Mouse (Mus musculus): Measurements from ENCODE around the gene Hyal1. TPM values are rescaled to one million over a fixed set of nuclear protein-coding genes. Genes with fewer than 3 reads are reported as not detected.

Gene Hyal1
- 7.0 and 10.0 TPM in 2 replicates for polyA plus RNA-seq (2015; fragmentation: Nextera tagmentation; extraction: Ambion mirVana)

DNA sequence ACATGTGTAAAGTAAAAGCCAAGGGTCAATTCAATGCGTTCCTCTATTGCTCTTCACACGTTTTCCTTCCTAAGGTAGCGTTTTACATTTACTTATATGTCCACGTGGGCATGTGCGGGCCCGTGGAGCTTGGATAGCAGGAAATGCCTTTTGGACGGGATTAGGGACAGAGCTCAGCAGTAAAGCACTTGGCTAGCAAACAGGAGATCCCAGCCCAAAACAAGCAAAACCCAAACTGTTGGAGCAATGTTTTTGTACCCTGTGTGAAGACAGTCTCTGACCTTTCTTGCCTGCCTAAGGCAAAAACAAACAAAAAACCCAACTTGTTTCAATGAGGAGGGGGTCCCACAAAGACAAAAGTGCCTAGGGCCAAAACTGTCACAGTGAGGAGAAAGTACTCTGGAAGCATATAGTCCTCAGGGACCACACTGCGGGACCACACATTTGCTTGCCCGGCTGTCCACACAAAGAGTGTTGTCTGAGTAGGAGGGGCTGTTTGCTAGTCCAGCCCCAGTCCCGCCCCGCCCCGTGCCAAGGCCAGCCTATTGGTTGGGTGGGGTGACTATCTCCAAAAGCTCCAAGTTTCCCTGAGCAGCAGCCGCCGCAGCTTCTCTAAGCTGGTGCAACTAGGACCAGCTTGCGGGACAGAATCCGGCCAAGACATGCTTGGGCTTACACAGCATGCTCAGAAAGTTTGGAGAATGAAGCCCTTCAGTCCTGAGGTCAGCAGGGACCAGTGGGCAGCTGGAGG, at the start of gene Hyal1:
Gene Hyal1 (plus strand): TSS at position 571 of the 751 bp plus-strand sequence.
- Histone ChIP-seq H3K27me3 (no peaks in the 10 kb centered on the region), H3K9me3 (no peaks in the 10 kb centered on the region), H3K4me3 (replicated peaks) (peak within 1 kb of the TSS; percentile 27), H3K9ac (replicated peaks) (peak within 1 kb of the TSS; percentile 42), H3K4me1 (replicated peaks) (peaks cover 55% of the 10 kb centered on the region), H3K27ac (peak within 1 kb of the TSS; percentile 22), H3K4me2 (replicated peaks) (peak within 1 kb of the TSS; percentile 44), H3K36me3 (peaks cover 30% of the 10 kb centered on the region)
- WGBS = 28% methylated on average over 16 of the region's 16 CpGs
- peak; percentile 59; the same call in 1 of the 2 replicates for ATAC-seq

DNA sequence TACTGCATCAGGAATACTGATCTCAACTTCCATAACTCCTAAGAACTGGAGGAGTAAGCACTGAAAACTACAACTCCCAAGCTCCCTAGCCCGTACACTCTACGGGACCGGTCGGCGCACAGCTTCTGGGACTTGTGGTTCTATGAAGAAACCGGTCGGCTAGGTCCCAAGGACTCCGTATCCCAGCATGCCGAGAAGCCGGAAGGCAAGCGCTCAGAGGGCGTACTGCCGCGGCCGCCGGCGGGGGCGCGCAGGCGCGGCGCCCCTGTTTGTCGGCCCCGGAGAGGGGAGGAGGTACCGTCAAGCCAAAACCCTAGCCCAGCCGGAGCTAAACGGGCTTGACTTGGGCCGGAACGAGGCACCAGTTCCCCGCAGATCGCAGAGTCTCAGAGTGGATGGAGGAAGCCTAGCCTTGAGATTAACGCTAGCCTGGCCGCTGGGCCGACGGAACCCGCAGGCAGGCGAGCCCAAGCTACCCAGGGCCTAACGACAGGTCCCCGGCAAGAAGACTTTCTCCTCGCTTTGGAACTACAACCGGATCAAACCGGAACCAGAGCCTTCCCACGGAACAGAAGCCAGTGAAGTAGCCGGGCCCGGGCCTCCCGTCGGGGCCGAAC, 42.8 kb upstream of the Hyal1 start, which contains the start of gene Tmem115:
Gene Tmem115 (plus strand): TSS at position 155 of the 617 bp plus-strand sequence.
- peak; percentile 99 for ATAC-seq
- under 1% methylated on average over 48 of the region's 48 CpGs for WGBS

GRCm38 (mm10) chr9:107534408-107535202, 42.1 kb upstream of the Hyal1 start:
- H3K36me3 ChIP-seq = peaks cover 23% of the 10 kb centered on the region
- under 1% methylated on average over 40 of the region's 40 CpGs for WGBS
- H3K27me3 ChIP-seq = no peaks in the 10 kb centered on the region; the same call in 1 of the 2 replicates
- H3K4me1 ChIP-seq (replicated peaks) = peaks cover 37% of the 10 kb centered on the region
- H3K4me3 ChIP-seq (replicated peaks) = peak overlapping the region; percentile 89
- peak overlapping the region; percentile 96 for H3K9ac ChIP-seq (replicated peaks)
- no peak for ATAC-seq
- H3K4me2 ChIP-seq (replicated peaks) = peak overlapping the region; percentile 100
- no peaks in the 10 kb centered on the region for H3K9me3 ChIP-seq
- peak overlapping the region; percentile 71; the same call in 1 of the 2 replicates for H3K27ac ChIP-seq

More for the DNA sequence above, 42.8 kb upstream of the Hyal1 start, which contains the start of gene Tmem115:
- Histone ChIP-seq H3K4me3 (replicated peaks) (peak within 1 kb of the TSS; percentile 89), H3K4me2 (replicated peaks) (peak within 1 kb of the TSS; percentile 100), H3K4me1 (replicated peaks) (peaks cover 37% of the 10 kb centered on the region), H3K27me3 (no peaks in the 10 kb centered on the region; the same call in 1 of the 2 replicates), H3K27ac (peak within 1 kb of the TSS; percentile 71; the same call in 1 of the 2 replicates), H3K9me3 (no peaks in the 10 kb centered on the region), H3K9ac (replicated peaks) (peak within 1 kb of the TSS; percentile 96), H3K36me3 (peaks cover 16% of the 10 kb centered on the region)

GRCm38 (mm10) chr9:107538231-107538630, 38.5 kb upstream of the Hyal1 start:
- H3K9ac ChIP-seq (replicated peaks) = no peak overlapping the region
- no peaks in the 10 kb centered on the region for H3K9me3 ChIP-seq
- H3K27ac ChIP-seq = no peak overlapping the region
- ATAC-seq = no peak
- peaks cover 60% of the 10 kb centered on the region for H3K4me1 ChIP-seq (replicated peaks)
- H3K27me3 ChIP-seq = no peaks in the 10 kb centered on the region
- H3K36me3 ChIP-seq = peaks cover 32% of the 10 kb centered on the region
- no peak overlapping the region for H3K4me3 ChIP-seq (replicated peaks)
- 95% methylated on average over 7 of the region's 7 CpGs for WGBS
- H3K4me2 ChIP-seq (replicated peaks) = no peak overlapping the region

- Histone ChIP-seq H3K27ac (no peak overlapping the region), H3K4me3 (replicated peaks) (no peak overlapping the region), H3K27me3 (no peaks in the 10 kb centered on the region), H3K4me1 (replicated peaks) (peaks cover 60% of the 10 kb centered on the region), H3K4me2 (replicated peaks) (no peak overlapping the region), H3K36me3 (peaks cover 36% of the 10 kb centered on the region), H3K9ac (replicated peaks) (no peak overlapping the region), H3K9me3 (no peaks in the 10 kb centered on the region)
- 96% methylated on average over 3 of the region's 3 CpGs for WGBS
- no peak for ATAC-seq
These were observed 38.0 kb upstream of the Hyal1 start for GRCm38 (mm10) chr9:107538711-107539110.

DNA sequence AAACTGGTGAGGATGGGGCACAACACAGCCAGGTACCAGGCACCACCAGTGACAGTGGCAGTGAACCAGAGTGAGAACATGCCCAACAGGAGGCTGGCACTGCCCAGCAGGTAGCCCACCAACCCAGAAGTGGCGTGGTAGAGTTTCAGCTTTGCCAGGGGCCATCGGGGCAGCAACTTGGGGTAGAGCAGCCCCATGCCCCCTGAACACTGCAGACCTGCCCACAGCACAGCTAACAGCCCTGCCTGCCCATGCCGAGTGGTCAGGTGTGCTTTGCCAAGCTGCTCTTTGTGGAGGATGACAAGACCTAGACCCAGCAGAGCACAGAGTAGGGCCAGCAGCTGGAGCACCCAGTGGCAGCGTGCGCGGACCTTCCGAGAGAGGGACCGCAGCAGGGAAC, 36.8 kb upstream of the Hyal1 start:
- peaks cover 54% of the 10 kb centered on the region for H3K4me1 ChIP-seq (replicated peaks)
- H3K9ac ChIP-seq (replicated peaks) = no peak overlapping the region
- H3K9me3 ChIP-seq = no peaks in the 10 kb centered on the region
- no peak overlapping the region for H3K27ac ChIP-seq
- no peak for ATAC-seq
- H3K4me2 ChIP-seq (replicated peaks) = no peak overlapping the region
- no peak overlapping the region for H3K4me3 ChIP-seq (replicated peaks)
- 95% methylated on average over 8 of the region's 8 CpGs for WGBS
- peaks cover 49% of the 10 kb centered on the region for H3K36me3 ChIP-seq
- H3K27me3 ChIP-seq = no peaks in the 10 kb centered on the region

DNA sequence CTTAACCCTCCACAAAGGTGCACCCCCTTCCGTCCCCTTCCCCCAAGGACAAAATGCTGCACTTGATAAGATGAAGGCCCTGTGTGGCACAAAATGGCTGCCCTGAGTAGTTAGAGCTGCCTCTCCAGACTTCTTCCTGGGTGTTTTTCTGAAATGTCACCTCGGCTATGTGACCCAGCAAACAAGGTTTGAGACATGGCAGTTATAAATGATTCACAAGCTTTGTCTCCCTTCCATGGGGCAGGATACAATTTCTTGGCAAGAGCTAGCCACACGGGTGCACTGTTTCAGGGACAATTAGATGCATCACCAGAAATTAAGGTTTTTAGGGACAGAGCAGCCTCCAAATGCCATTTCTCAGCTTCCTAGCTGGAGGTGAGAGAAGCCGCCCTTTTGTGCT, 36.3 kb upstream of the Hyal1 start:
- no peaks in the 10 kb centered on the region for H3K9me3 ChIP-seq
- WGBS = 81% methylated on average over 4 of the region's 4 CpGs
- peaks cover 53% of the 10 kb centered on the region for H3K36me3 ChIP-seq
- no peak overlapping the region for H3K27ac ChIP-seq
- ATAC-seq = no peak
- H3K4me2 ChIP-seq (replicated peaks) = peak overlapping the region; percentile 87
- H3K4me1 ChIP-seq (replicated peaks) = peaks cover 49% of the 10 kb centered on the region
- H3K4me3 ChIP-seq (replicated peaks) = peak overlapping the region; percentile 55; the same call in 1 of the 2 replicates
- no peaks in the 10 kb centered on the region for H3K27me3 ChIP-seq
- H3K9ac ChIP-seq (replicated peaks) = peak overlapping the region; percentile 77

GRCm38 (mm10) chr9:107541005-107541404, 35.7 kb upstream of the Hyal1 start:
- Histone ChIP-seq H3K27ac (no peak overlapping the region), H3K36me3 (peaks cover 53% of the 10 kb centered on the region), H3K4me1 (replicated peaks) (peaks cover 46% of the 10 kb centered on the region), H3K9ac (replicated peaks) (peak overlapping the region; percentile 77), H3K9me3 (no peaks in the 10 kb centered on the region), H3K4me3 (replicated peaks) (peak overlapping the region; percentile 55), H3K4me2 (replicated peaks) (peak overlapping the region; percentile 87), H3K27me3 (no peaks in the 10 kb centered on the region)
- 47% methylated on average over 10 of the region's 10 CpGs for WGBS
- no peak for ATAC-seq

GRCm38 (mm10) chr9:107541474-107542351, 35.0 kb upstream of the Hyal1 start, which contains the start of the genes Cyb561d2 and Nprl2:
Gene Cyb561d2, minus strand, starts transcription at chr9:107542193.
Gene Nprl2, plus strand, starts transcription at chr9:107542226.
- peak within 1 kb of the TSS; percentile 60 for H3K27ac ChIP-seq
- H3K9ac ChIP-seq (replicated peaks) = peak within 1 kb of the TSS; percentile 77
- peaks cover 46% of the 10 kb centered on the region for H3K4me1 ChIP-seq (replicated peaks)
- H3K9me3 ChIP-seq = no peaks in the 10 kb centered on the region
- H3K27me3 ChIP-seq = no peaks in the 10 kb centered on the region
- peak; percentile 86 for ATAC-seq
- under 1% methylated on average over 46 of the region's 46 CpGs for WGBS
- H3K4me2 ChIP-seq (replicated peaks) = peak within 1 kb of the TSS; percentile 87
- H3K4me3 ChIP-seq (replicated peaks) = peak within 1 kb of the TSS; percentile 55
- H3K36me3 ChIP-seq = peaks cover 53% of the 10 kb centered on the region

DNA sequence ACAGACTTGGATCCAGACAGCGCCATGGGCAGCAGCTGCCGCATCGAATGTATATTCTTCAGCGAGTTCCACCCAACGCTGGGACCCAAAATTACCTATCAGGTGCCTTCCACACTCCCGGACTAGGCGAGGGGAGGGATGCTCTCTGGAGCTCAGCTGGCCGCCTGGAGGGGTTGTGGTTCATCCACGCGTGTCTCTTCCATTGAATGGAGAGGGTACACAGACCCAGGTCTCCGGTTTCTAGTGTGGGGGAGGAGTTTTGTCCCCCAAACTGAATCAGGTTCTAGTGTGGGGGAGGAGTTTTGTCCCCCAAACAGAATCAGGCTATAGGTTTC, 34.4 kb upstream of the Hyal1 start:
- peaks cover 53% of the 10 kb centered on the region for H3K36me3 ChIP-seq
- under 1% methylated on average over 11 of the region's 11 CpGs for WGBS
- peak overlapping the region; percentile 60 for H3K27ac ChIP-seq
- H3K9me3 ChIP-seq = no peaks in the 10 kb centered on the region
- peak overlapping the region; percentile 55 for H3K4me3 ChIP-seq (replicated peaks)
- H3K4me2 ChIP-seq (replicated peaks) = peak overlapping the region; percentile 87
- ATAC-seq = peak; percentile 13
- peaks cover 46% of the 10 kb centered on the region for H3K4me1 ChIP-seq (replicated peaks)
- H3K27me3 ChIP-seq = no peaks in the 10 kb centered on the region
- peak overlapping the region; percentile 77 for H3K9ac ChIP-seq (replicated peaks)

DNA sequence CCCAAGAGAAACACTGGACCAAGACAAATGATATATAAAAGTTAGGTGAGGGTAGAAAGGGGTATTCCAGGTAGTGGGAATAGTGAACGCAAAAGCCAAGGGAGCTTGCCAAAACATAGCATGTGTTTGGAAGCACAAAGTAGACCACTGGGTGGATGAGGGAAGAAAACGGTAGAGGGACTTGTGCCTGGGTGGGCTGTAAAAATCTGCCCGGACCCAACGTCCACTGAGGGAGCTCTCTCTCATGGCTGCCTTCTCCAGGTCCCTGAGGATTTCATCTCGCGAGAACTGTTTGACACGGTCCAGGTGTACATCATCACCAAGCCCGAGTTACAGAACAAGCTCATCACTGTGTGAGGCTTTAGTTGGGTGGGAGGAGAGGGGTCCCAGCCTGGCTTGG, 34.0 kb upstream of the Hyal1 start:
- Histone ChIP-seq H3K9me3 (no peaks in the 10 kb centered on the region), H3K36me3 (peaks cover 49% of the 10 kb centered on the region), H3K4me1 (replicated peaks) (peaks cover 46% of the 10 kb centered on the region), H3K4me3 (replicated peaks) (peak overlapping the region; percentile 55), H3K9ac (replicated peaks) (peak overlapping the region; percentile 77), H3K4me2 (replicated peaks) (peak overlapping the region; percentile 87), H3K27me3 (peaks cover 4% of the 10 kb centered on the region; the same call in 1 of the 2 replicates), H3K27ac (no peak overlapping the region)
- WGBS = 41% methylated on average over 8 of the region's 8 CpGs
- ATAC-seq = no peak
